Mouse (Mus musculus) layer of hippocampus, adult 18-20 months (tissue): ENCODE results near the gene Herpud2. TPM values are rescaled to one million over a fixed set of nuclear protein-coding genes. Genes with fewer than 3 reads are reported as not detected.
A peak's percentile ranks its signal among the peaks of the same experiment; 100 is the strongest.

ENCODE experiments used
- DNase-seq, 2 experiments: peaks; one replicate each; pipeline ENCODE4 v3.0.0; 2022; ENCODE audit warnings: low spot score in 2 of 2
- long read RNA-seq: library from polyadenylated mRNA; stranded (forward); transcript quantifications from one replicate; pipeline ENCODE4 v2.0.0, GENCODE M21; 2021
- total RNA-seq, 2 experiments: library from RNA; stranded (reverse); gene quantifications; 2 replicates each; pipeline ENCODE4 v1.2.3; 2021

Herpud2 gene
- total RNA-seq = 10 to 100 TPM; 45.7 to 46.9 TPM
- long read RNA-seq, transcript Herpud2-201 (8 exons, 2,781 nt) = major isoform, 39 of 69 reads
- long read RNA-seq, partial matches to known transcripts = 4 of 69 reads
- long read RNA-seq, other reads (novel, unspliced or antisense) = 22 of 69 reads

DNA sequence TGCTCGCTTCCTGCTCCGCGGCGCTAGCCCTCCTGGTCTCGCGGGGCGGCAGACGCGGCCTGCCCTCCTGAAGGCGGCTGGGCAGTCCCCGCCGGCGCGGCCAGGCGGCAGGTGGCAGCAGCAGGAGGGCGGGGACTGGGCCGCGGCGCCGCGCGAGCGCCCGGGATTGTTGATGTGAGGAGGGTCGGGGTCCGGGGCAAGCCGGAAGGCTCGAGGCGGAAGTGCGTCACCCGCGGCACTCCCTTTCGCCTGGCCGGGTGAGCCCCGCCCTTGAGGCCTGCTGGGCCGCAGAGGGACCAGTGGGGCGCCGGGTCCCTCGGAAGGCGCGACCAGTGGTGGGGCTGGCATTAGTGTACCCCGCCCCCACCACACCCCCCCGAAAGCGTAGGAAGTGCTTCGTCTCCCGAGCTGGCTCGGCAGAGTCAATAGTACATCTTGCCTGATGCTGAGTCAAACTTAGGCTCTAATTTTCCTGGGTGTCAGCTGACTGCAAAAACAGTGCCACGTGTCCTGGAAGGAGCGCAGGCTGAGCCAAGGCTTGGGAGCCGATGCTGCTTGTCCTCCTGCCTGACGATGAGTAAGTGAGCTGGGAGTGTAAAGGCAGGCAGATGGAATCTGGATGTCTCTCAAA, at the start of gene Herpud2:
Gene Herpud2, minus strand, starts transcription at position 210 of the 631 bp plus-strand sequence.
- DNase-seq = peak; percentile 86 to 93

DNA sequence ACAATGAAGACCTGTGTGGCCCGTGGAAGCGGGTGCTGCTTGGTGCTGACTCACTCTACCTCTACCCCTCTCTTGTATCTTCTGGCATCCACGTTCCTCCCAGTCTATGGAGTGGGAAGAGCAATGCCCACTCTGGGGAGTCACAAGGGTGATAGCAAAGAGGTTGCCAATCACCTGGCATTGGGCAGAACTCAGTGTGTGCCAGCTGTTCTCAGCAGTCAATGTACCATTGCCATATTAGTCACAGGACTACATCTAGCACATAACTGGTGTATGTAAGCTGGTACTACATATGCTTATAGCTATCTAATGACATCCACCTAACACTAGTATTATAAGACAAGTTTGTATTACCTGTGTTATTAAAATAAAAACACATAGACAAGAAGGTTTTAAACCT, 49.4 kb upstream of the Herpud2 start:
- DNase-seq = no peak

- DNase-seq = no peak
These were observed 48.5 kb upstream of the Herpud2 start for GRCm38 (mm10) chr9:25200148-25200547.

- DNase-seq = no peak
These were observed 45.1 kb upstream of the Herpud2 start for GRCm38 (mm10) chr9:25196746-25197145.

DNA sequence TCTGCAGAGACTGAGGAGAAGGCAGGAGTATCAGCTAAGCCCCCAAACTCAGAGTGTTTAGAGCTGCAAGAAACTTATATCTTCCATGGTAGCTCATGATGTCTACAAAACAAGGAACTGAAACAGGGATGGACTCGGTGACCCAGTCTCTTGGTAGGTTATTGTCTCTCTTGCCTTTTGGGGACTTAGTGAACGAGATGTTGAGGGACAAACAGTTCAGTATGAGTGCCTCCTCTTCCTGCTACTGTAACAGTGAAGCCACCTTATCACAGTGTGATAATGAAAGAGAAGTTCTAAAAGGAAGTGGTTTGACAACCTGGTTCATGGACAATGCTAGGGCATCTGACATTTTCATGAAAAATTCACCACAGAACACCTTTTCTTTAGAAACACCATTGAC, 40.0 kb upstream of the Herpud2 start:
- DNase-seq = no peak

GRCm38 (mm10) chr9:25186501-25186900, 34.9 kb upstream of the Herpud2 start:
- no peak for DNase-seq

DNA sequence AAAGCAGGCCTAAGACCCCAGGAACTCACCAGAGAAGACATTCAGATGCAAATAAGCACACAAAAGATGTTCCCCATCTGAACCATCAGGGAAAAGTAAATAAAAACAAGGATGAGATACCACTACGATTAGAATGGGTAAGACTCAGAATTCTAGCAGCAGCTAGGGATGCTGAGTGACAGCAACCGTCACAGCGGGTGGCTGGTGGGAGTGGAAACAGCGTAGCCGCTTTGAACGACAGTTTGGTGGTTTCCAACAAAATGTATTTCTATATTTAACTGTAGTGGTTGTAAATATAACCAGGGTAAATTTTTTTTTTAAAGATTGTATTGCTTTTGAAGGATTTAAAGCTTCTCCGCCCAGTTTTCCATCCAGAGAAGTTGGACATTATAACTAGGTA, 34.2 kb upstream of the Herpud2 start:
- no peak for DNase-seq

DNA sequence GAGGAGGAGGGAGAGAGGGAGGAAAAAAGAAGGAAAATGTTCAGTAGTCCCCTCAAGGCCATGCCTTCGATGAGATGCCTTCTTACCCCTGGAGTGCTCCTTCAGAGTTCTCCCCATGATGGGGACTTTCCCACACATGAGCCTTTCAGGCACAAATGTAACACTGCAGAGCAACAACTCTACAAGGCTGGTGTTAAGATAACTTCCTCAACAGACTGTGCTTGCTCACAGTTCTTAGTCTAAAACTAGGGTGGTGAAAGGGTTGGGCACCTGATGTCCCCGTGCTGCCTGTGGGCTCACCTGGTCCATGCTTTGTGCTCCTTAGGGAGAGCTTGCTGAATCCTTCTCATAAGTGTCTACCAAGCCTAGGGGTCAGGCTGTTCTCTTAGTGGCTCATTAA, 33.0 kb upstream of the Herpud2 start:
- DNase-seq = no peak

- no peak for DNase-seq
These were observed 26.4 kb upstream of the Herpud2 start for GRCm38 (mm10) chr9:25178066-25178465.

DNA sequence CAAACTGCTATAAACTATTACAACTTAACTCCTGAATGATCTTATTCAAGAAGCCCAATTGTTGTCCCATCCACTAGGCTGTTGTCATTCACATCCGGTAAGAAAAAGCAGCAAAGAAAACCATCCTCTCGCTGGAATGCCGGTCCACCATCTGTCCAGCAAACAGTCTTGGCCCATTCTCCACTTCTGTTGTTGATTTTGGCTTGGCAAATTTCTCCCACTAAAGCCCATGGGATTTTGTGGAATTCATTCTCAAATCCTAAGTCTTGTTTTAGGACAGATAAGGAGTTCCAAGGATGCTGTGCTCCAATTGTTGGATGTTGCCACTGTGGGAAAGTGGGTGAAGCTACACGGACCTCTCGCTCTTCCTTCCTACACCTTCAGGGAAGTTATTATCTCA, 25.6 kb upstream of the Herpud2 start:
- no peak for DNase-seq

GRCm38 (mm10) chr9:25176562-25176961, 24.9 kb upstream of the Herpud2 start:
- no peak for DNase-seq

DNA sequence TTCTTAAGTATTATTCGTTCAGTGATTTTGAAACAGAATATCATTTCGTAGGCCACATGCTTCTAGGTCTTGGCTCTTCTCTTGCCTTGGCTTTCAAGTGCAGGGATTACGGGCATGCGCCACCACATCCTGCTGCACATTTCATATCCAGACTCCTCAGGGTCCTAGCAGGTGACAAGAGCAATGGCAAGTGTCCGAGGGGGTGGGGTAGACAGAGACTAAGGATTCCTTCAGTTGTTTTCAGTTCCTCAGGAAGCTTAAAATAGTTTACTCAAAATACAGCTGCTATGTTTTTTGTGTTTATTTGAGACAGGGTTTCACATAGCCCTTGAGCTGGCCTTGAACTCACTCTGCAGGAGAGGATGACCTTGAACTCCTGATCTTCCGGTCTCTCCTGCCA, 24.4 kb upstream of the Herpud2 start:
- DNase-seq = no peak

DNA sequence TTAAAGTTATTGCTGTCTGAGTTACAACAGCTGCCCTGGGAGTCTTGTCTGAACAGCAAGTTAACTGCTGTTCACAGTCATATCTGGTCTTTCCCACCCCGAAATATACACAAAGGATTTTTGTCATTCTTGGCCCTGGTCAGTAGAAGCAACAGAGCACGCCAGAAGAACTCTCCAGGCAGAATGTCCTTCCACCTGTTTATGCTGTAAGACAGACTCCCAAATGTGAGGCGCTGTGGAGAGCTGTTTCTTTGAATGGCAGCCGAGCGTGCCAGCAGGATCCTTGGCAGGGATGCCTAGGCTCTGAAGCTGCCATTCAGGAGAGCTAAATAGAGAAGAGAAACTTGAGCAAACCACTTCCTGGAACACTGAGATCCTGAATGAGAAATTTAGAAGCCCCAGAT, 23.4 kb upstream of the Herpud2 start:
- peak; percentile 80 to 89 for DNase-seq

DNA sequence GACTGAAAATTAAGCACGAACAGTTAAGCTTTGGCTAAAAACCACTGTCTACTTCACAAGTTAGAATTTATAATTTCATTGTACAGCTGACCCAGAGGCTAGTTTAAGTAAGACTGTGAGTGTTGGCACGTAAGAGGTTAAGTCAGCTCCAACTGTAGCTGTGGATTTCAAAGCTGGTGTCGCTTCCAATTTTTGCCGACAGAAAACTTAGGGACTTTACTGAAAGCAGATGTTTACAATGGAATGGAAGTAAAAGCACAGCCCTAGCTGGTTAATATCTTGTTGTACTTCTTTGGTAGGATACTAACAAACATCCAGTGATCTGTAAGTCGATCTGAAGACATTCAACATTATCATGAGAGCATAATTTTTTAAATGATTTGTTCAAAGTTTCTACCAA, 23.0 kb upstream of the Herpud2 start:
- no peak for DNase-seq

DNA sequence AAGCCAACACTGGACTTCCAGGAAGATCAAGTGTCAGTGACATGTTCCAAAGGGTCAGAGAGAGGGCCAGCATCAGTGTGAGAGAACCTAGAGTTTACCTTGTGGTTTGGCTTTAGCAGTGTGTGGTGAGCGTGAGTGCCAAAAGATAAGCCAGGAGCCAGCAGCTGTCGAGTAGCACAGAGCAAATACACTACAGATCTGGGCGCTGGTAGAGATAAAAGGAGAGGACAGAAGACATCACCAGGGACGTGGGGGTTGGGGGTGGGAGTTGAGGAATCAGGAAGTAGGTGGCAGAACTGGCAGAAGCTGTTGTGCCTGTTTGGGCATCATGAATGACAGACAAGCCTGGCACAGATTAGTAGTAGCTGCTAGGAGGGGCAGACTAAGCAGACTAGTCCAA, 21.6 kb upstream of the Herpud2 start:
- peak; percentile 19 to 64 for DNase-seq

DNA sequence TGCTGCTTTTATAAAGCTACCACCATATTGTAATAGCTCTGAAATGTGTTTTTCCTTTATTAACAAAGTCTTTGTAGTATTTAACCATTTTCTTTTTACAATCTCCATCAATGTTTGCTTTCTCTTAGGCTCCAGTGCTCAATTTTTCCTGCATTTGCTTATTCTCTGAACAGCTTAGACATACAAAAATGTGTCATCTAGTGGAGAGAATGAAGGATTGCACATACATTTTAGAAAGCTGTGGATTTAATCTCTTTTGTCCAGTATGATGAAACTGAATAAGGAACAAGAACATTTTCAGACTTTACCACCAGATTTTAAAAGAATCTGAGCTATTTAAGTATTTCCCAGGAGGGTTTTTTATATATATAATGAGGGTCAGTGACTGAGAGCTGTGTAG, 18.0 kb upstream of the Herpud2 start:
- DNase-seq = no peak

DNA sequence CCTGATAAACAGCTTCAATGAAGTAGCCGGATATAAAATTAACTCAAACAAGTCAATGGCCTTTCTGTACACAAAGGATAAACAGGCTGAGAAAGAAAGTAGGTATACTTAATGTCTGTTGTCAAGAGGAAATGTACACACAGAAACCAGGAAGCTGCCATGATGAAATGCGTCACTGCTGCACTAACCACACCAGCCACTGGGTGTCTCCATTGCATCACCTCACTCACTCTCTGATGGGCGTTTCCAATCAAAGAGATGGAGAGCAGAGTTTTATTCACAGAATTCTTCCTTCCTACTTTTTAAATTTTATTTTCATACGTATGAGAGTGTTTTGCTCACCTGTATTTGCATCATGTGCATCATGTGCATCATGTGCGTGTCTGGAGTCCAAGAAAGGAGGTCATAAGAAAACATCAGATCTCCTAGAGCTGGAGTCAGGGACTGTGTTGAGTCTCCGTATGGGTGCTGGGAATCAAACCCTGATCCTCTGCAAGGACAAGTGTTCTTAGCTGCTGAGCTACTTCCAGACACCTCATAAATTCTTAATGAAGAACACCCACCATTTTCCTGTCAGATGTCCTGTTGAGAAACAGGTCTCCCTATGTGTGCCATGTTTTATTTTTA, 16.0 kb upstream of the Herpud2 start:
- peak; percentile 37 to 90 for DNase-seq

- no peak for DNase-seq
These were observed 6.6 kb upstream of the Herpud2 start for GRCm38 (mm10) chr9:25158218-25158617.

GRCm38 (mm10) chr9:25156377-25156776, 4.8 kb upstream of the Herpud2 start:
- DNase-seq = no peak

DNA sequence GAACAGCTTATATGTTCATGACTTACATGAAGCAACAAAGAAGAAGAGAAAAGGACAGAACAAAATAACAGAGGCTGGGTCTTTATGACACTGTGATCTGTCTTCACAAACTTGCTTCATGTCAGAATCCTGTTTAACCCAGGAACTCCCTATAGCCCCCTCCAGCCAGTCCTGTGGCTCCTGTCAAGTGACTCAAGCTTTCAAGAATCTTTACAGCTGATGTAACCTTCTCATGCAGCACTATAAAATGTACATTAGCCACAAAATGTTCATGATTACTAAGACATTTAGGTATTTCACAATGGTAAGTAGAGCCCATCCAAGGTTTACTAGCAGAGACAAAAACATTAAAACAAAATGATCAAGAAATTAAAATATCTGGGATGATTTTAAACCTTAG, 1.4 kb upstream of the Herpud2 start:
- DNase-seq = no peak

DNA sequence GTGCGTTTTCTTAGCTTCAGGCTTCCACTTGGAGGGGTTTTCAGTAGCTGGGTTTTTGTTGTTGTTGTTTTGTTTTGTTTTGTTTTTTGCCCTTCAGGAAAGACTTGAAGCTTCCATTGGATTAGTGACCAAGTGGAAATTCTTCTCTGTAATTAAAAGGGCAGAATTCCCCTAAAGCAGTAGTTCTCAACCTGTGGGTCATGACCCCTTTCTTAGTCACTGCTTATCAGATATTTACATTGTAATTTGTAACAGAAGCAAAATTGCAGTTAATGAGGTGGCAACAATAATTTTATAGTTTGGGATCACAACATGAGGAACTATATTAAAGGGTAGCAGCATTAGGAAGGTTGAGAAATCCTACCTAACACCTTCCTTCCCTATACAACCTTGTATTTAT, 837 bp upstream of the Herpud2 start:
- no peak for DNase-seq

DNA sequence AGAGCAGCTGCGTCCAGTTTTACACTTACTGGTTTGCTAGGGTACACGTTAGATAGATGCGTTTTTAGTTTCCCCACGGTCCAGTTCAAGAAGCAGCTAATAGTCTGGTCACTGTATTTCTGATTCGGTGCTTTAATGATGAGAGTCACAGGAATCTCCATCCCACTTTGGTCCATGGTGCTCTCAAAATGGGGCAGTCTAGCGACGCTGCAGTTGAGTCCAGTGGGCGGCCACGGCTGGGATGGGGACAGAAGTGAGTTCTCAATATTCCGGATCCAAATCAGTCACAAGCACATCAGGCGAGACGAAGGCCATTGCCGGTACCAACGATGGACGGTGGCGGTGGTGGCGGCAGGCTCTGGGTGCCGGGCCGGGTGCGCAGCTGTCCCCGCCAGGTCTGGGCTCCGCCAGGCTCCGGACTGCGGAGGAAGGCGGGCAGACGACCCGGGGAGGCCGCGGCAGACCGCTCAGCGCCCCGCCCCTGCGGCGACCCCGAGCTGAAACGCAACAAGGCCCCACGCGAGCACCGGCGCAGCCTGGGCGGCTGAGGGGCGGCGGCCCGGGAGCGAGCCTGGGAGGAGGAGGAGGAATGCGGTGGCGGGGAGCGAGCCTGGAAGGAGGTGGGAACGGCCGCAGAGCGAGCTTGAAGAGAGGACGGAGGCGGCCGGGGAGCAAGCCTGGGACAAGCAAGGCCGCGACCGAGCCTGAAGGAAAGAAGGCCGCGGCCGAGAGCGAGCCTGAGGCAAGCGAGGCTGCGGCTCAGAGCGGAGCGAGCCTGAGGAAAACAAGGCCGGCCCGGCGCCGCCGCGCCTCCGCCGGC, 619 bp downstream of the Herpud2 start:
- peak in 1 of 2 experiments; percentile 43 for DNase-seq
